Mouse (Mus musculus): ENCODE results near the gene Terb2. TPM values are rescaled to one million over a fixed set of nuclear protein-coding genes. Genes with fewer than 3 reads are reported as not detected.

Gene Terb2
- not detected for total RNA-seq (2021)
- long read RNA-seq, experiment 1: 0 reads
- long read RNA-seq, experiment 2: 0 reads

- DNase-seq (ENCODE audit: low spot score in 2 of 2): no peak
These were observed at the start of gene Terb2, which contains the start of gene Patl2 for GRCm38 (mm10) chr2:122186106-122186505. Gene Terb2 (plus strand): TSS chr2:122186272. Gene Patl2 (minus strand): TSS chr2:122186189.

DNA sequence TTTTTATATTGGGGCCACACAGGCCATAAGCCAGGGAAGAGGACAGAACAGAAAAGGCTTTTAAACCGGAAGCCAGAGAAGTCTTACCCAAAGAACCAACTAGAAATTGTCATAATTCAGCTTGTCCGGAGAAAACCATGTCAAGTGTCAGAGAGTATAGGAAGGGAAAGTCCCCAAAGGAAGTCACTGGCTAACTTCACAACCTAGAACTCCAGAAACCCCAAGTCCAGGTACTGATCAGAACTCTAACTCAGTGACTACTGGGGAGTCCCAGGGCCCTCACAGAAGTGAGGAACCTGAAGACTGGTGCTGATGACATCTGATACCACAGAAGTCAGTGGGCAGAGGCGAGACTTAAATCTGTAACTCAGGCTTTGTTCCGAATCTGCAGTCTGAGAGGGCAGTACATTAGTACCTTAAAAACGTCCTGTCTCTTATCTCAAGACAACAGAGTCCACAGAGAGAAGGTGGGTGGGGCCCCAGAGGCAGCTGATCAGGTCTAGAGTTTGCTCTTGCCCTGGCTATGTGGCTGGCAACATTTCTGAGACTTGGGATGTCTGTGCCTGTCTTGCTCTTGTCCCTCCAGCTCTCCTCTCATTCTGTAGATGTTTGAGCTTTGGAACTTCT is 48.1 kb upstream of the Terb2 start:
- DNase-seq (ENCODE audit: low spot score in 2 of 2): no peak

GRCm38 (mm10) chr2:122140815-122141214 is 45.3 kb upstream of the Terb2 start:
- DNase-seq (ENCODE audit: low spot score in 2 of 2): no peak

DNA sequence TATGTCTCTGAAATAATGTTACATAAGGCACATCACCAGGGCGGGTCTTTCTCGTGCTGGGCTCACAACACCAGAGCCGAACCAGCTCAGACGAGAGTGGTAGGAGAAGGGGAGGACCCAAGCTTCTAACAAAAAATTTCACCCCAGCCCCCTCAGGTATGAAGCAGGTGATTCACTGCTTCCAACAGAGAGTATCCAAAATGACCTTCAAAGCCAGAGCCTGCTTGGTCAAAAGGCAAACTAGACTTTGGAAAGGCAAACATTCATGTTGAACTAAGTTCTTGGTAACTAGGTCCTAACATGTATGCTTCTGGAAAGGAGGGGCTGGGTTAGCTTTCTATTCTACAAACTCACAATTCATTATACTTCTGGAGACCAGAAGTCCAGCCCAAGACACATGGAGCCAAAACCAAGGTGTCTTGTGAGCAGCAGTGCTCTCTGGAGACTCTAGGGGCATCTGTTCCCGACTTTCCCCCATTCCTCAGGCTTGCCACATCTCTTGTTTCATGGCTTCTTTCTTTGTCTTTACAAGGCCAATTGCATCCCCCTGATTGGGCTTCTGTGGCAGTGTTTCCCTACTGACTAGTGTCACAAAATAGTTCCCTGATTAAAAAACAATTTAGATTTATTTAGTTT is 44.6 kb upstream of the Terb2 start:
- no peak for DNase-seq (ENCODE audit: low spot score in 2 of 2)

DNA sequence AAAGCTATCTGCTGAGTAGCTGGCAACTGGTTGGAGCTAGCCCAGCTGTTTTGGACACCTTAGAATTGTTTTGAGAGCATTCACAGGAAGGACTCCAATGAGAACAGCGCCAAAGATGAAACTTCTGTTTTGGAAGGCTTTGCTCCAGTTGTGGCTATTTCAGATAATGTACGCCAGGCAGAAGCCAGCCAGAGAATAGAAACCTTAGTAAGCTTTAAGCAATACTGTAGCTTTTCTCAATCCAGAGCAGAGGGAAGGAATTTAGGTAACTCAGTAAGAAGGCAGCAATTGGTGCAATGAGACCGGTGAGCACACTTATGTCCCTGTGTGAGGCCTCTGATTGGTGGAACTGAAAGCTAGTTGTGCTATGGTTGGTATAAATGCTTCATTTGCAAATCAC is 43.0 kb upstream of the Terb2 start:
- DNase-seq (ENCODE audit: low spot score in 2 of 2): no peak

GRCm38 (mm10) chr2:122145756-122146155 is 40.3 kb upstream of the Terb2 start:
- no peak for DNase-seq (ENCODE audit: low spot score in 2 of 2)

DNA sequence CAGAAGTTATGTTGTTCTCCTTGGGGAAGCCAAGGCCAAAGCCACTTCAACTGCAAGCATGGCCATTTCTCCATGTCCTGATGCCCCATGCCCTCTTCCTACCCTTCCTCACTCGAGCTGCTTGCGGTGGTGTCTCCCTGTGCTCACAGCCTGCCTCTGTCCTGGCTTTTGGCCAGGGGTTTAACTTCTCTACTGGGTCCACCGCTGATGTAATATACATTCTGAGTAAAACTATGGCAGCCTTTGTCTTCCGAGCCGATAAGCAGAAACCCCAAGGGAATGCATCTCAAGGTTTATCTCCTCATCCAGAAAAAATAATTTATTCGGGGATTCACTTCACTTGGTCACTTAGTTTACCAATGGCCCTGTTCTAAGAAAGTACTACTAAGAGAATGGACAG is 39.4 kb upstream of the Terb2 start:
- DNase-seq (ENCODE audit: low spot score in 2 of 2): no peak

DNA sequence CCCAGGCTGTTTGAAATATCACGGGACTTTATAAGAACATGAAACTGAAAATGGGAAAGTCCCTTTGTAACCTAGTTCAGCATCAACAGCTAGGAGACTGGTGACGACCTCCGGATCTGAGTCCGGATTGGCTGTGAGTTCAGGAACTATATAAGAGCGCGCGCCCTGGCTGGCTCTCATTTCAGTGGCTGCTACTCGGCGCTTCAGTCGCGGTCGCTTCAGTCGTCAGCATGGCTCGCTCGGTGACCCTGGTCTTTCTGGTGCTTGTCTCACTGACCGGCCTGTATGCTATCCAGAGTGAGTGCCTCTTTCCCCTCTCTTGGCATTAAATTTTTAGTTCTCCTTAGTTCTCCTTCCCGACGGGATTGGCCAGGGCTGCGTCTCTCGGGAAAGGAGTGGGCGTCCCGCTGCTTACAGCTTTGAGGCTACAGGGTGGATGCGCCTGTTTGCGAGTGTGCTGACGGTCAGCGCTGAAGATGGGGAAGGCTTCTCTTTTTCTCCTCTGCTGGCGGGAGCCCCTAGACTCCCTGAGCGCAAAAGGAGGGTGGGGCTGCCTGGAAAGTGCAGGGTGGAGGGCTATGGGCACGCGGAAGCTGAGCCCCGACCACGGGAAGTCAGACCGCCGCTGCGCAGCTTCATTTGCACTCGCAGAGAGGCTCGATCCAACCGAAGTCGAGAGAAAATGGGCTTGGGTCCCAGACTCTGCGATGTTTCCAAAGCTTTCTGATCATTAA is 38.4 kb upstream of the Terb2 start, which contains the start of gene B2m:
TSS of gene B2m (plus strand) at position 179 of the 734 bp plus-strand sequence.
- DNase-seq (ENCODE audit: low spot score in 2 of 2): peak; percentile 91

GRCm38 (mm10) chr2:122148242-122148917 is 37.7 kb upstream of the Terb2 start:
- DNase-seq (ENCODE audit: low spot score in 2 of 2): peak in 1 of 2 experiments; percentile 34

DNA sequence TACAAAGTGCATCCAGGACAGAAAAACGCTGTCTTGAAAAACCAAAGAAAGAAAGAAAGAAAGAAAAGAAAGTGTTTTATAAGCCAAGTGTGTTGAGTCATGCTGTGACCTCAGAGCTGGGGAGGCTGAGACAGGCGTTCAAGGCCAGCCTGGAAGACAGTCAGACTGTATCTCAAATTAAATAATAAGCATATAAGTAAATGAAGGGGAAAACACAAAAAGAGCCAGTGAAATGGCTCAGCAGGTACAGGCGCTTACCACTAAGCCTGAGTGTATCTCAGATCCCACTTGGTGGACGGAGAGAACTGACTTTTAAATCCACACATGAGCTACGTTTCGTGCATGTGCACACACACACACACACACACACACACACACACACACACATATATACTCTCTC is 36.8 kb upstream of the Terb2 start:
- no peak for DNase-seq (ENCODE audit: low spot score in 2 of 2)

GRCm38 (mm10) chr2:122149716-122150115 is 36.4 kb upstream of the Terb2 start:
- no peak for DNase-seq (ENCODE audit: low spot score in 2 of 2)

DNA sequence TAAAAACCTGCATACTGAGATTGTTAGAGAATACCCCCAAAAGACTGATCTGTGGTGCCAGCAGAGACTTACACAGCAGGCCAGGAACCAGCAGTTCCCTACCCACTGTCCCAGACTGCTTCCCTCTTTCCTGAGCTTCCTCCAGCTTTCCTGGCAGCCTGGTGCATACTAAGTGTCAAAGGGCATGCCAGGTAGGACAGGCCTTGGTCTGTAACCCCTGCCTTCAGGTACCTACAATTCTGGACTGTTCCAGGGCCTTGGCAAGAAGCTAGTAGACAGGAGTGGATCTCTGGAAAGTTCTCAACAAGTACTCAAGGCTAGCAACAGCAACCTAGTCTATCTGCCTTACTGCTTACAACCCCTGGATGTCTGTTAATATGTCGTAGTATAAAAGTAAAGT is 34.9 kb upstream of the Terb2 start:
- no peak for DNase-seq (ENCODE audit: low spot score in 2 of 2)

DNA sequence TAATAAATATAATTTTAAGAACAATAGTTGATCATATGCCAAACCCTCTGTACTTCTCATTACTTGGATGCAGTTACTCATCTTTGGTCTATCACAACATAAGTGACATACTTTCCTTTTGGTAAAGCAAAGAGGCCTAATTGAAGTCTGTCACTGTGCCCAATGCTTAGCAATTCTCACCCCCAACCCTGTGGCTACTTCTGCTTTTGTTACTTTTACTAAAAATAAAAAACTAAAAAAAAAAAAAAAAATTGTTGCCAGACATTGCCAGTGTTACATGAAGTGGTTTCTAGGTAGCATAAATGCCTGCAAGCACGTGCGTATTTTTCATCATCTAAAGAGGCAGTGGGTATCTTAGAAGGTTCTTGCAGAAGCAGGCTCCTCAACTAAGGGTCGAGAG is 33.2 kb upstream of the Terb2 start:
- DNase-seq (ENCODE audit: low spot score in 2 of 2): no peak

- DNase-seq (ENCODE audit: low spot score in 2 of 2): no peak
These were observed 32.2 kb upstream of the Terb2 start for GRCm38 (mm10) chr2:122153681-122154365.

GRCm38 (mm10) chr2:122154479-122154878 is 31.6 kb upstream of the Terb2 start:
- DNase-seq (ENCODE audit: low spot score in 2 of 2): no peak

GRCm38 (mm10) chr2:122155292-122155691 is 30.8 kb upstream of the Terb2 start:
- DNase-seq (ENCODE audit: low spot score in 2 of 2): no peak

- DNase-seq (ENCODE audit: low spot score in 2 of 2): no peak
These were observed 29.9 kb upstream of the Terb2 start for GRCm38 (mm10) chr2:122156051-122156700.

GRCm38 (mm10) chr2:122157561-122157960 is 28.5 kb upstream of the Terb2 start:
- no peak for DNase-seq (ENCODE audit: low spot score in 2 of 2)

- no peak for DNase-seq (ENCODE audit: low spot score in 2 of 2)
These were observed 27.7 kb upstream of the Terb2 start for GRCm38 (mm10) chr2:122158362-122158802.

DNA sequence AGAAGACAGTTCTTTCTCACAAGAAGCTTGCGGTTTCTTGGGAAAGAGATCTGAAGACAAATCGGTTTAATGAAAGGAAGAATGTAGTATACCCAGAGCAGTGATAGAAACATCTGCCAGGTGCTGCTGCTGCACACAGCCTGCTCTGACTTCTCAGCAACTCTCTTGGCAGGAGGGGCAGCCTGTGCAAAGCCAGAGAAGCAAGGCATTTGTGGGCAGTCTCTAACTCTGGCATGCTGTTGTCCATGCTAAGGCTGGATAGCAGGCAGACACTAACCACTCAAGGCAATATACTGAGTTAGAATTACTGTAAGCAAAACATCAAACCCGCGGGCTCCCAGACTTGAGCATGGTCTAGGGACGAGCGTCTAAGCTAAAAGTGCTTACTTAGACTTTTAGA is 26.4 kb upstream of the Terb2 start:
- no peak for DNase-seq (ENCODE audit: low spot score in 2 of 2)

Data from left cerebral cortex, adult 18-20 months (tissue).